Mouse (Mus musculus) embryonic fibroblast, embryonic 13.5 days (primary cell): ENCODE results near the gene Sypl. TPM values are rescaled to one million over a fixed set of nuclear protein-coding genes. Genes with fewer than 3 reads are reported as not detected.

Experiments used
- H3K27ac ChIP-seq: 2 replicates; pipeline ENCODE4 v1.5.1; 2012; ENCODE audit warnings: low read length, control low read depth, inconsistent platforms; ENCODE audit not compliant: insufficient read depth
- H3K4me1 ChIP-seq: 2 replicates; pipeline ENCODE4 v1.6.1; 2011; ENCODE audit warnings: low read length; ENCODE audit not compliant: control insufficient read depth, insufficient read depth
- H3K4me3 ChIP-seq: 2 replicates; pipeline ENCODE4 v1.5.1; 2011; ENCODE audit warnings: mild to moderate bottlenecking, control low read depth, low read length; ENCODE audit not compliant: insufficient read depth
- CTCF ChIP-seq: IDR thresholded peaks from 2 replicates; pipeline ENCODE4 v1.5.1; 2011; ENCODE audit warnings: mild to moderate bottlenecking, control low read depth, low read length, moderate library complexity, borderline replicate concordance; ENCODE audit not compliant: insufficient read depth
- POLR2A ChIP-seq: IDR thresholded peaks from 2 replicates; pipeline ENCODE4 v1.6.1; 2011; ENCODE audit warnings: low read depth, mild to moderate bottlenecking, control low read depth, low read length, moderate library complexity
- polyA plus RNA-seq: library from polyadenylated mRNA; stranded (reverse); fragments of >200 nt; gene quantifications from 2 replicates; pipeline ENCODE4 v1.2.4, GENCODE M21; 2011; ENCODE audit warnings: low read depth; ENCODE audit not compliant: missing spikeins, insufficient read length

Sypl gene
- polyA plus RNA-seq, 1 experiment = 125 TPM

GRCm38 (mm10) chr12:33010026-33010425 is 56.3 kb downstream of the Sypl start:
- H3K27ac ChIP-seq = no peak overlapping the region
- TF ChIP-seq POLR2A = no peak
- TF ChIP-seq CTCF = peak; percentile 69; the same call in 1 of the 2 replicates

GRCm38 (mm10) chr12:33014050-33014796 is 60.5 kb downstream of the Sypl start:
- no peak overlapping the region for H3K27ac ChIP-seq
- no peaks in the 10 kb centered on the region for H3K4me1 ChIP-seq
- no peak overlapping the region for H3K4me3 ChIP-seq
- TF ChIP-seq CTCF (no peak), POLR2A (no peak)

More at GRCm38 (mm10) chr12:33010026-33010425, 56.3 kb downstream of the Sypl start:
- Histone ChIP-seq H3K4me1 (no peaks in the 10 kb centered on the region), H3K4me3 (no peak overlapping the region)

GRCm38 (mm10) chr12:33015103-33015502 is 61.4 kb downstream of the Sypl start:
- TF ChIP-seq CTCF (no peak), POLR2A (no peak)
- Histone ChIP-seq H3K27ac (no peak overlapping the region), H3K4me3 (no peak overlapping the region)

GRCm38 (mm10) chr12:33016824-33017705 is 63.4 kb downstream of the Sypl start:
- no peak overlapping the region for H3K27ac ChIP-seq
- TF ChIP-seq CTCF (no peak), POLR2A (no peak)
- no peaks in the 10 kb centered on the region; the same call in 1 of the 2 replicates for H3K4me1 ChIP-seq
- H3K4me3 ChIP-seq = no peak overlapping the region

More at GRCm38 (mm10) chr12:33015103-33015502, 61.4 kb downstream of the Sypl start:
- H3K4me1 ChIP-seq = no peaks in the 10 kb centered on the region

GRCm38 (mm10) chr12:33018601-33019000 is 64.9 kb downstream of the Sypl start:
- no peak for TF ChIP-seq CTCF
- no peak for TF ChIP-seq POLR2A
- no peak overlapping the region for H3K27ac ChIP-seq
- no peaks in the 10 kb centered on the region; the same call in 1 of the 2 replicates for H3K4me1 ChIP-seq
- no peak overlapping the region for H3K4me3 ChIP-seq

- no peak overlapping the region for H3K4me3 ChIP-seq
- peak overlapping the region; percentile 70 for H3K27ac ChIP-seq
- no peaks in the 10 kb centered on the region; the same call in 1 of the 2 replicates for H3K4me1 ChIP-seq
- TF ChIP-seq POLR2A = no peak
- TF ChIP-seq CTCF = no peak
Measured at GRCm38 (mm10) chr12:33020011-33020410, 66.3 kb downstream of the Sypl start.

- Histone ChIP-seq H3K27ac (no peak overlapping the region), H3K4me3 (no peak overlapping the region), H3K4me1 (no peaks in the 10 kb centered on the region; the same call in 1 of the 2 replicates)
- no peak for TF ChIP-seq POLR2A
- TF ChIP-seq CTCF = no peak
Measured at GRCm38 (mm10) chr12:33021140-33021539, 67.4 kb downstream of the Sypl start.

GRCm38 (mm10) chr12:33021751-33022150 is 68.1 kb downstream of the Sypl start:
- TF ChIP-seq POLR2A = no peak
- TF ChIP-seq CTCF = no peak
- Histone ChIP-seq H3K4me3 (no peak overlapping the region), H3K27ac (no peak overlapping the region), H3K4me1 (no peaks in the 10 kb centered on the region; the same call in 1 of the 2 replicates)

- no peak overlapping the region for H3K4me3 ChIP-seq
- peaks cover 3% of the 10 kb centered on the region; the same call in 1 of the 2 replicates for H3K4me1 ChIP-seq
- TF ChIP-seq CTCF (no peak), POLR2A (no peak)
- H3K27ac ChIP-seq = no peak overlapping the region
Measured at GRCm38 (mm10) chr12:33024524-33024923, 70.8 kb downstream of the Sypl start.
